Mouse (Mus musculus): ENCODE results near the gene 1700016D06Rik.
"Not testable (repeated sequence)": the region's sequence is repeated elsewhere in the genome, so short reads cannot be mapped to it uniquely, and the experiment has no call there.

The 1700016D06Rik gene

DNA sequence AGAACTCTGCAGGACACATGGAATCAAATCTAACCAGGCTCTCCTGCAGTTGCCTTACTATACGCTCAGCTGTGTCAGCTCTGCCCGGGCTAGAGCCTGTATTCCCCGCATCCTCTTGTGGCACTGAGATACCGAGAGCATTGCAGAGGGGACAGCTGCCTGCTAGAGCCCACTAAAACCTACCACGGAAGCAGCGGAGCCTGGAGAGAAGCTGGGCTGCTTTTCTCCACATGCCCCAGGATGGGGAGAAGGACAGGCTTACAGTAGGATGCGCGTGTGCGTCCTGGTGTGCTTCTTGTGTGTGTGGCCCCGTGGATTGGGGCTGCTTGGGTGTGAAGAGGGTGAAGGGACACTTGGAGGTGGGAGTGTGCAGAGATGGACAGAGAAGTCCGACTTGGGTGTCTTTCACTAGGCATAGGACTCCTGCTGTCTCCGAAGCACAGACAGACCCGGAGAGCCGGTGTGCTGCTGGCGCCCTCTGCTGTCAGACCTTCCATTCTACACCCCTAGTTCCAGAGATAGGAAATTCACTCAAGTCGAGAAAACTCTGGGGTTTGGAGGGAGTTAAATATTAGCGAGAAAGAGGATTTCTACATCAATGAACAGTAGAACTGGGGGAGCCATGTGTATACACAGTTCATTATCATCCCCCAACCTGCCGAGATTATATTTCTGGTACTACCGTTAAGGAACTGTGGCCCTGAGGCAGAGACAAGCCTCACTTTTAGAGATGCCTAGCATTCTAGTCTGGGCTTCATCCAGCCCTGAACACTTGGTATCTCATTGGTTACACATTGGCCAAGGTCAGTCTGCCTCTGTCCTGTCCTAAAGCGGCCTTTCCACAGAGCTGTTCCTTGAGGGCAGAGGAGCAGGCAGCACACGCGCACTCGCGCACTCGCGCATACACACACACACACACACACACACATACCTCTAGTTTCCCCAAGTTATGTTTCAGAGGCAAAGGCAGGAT lies 517 bp downstream of the 1700016D06Rik start:
- DNase-seq: peak; percentile 63

GRCm38 (mm10) chr8:11699442-11700001 lies 1.3 kb downstream of the 1700016D06Rik start:
- DNase-seq: no peak

- DNase-seq: no peak
These were observed 3.4 kb downstream of the 1700016D06Rik start for GRCm38 (mm10) chr8:11697467-11697866.

DNA sequence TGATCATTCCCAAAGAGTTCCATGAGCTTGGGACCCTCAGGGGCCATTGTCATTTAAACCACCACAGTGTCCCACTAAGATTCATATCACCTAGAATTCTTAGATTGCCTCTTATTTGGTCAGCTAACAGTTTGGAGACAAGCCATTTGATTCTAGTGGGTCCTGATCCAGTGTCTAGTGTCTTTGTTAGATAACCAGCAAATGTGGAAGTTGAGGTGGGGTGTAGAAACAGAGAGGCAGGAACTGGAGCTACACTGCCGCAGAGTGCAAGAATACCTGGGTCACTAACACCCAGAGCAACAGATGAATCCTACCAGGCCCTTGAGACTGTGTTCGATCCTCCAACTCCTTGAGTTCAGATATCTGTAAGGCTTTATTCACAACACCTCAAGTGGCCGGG lies 4.7 kb downstream of the 1700016D06Rik start:
- no peak for DNase-seq

GRCm38 (mm10) chr8:11693972-11694371 lies 6.9 kb downstream of the 1700016D06Rik start:
- DNase-seq: no peak

GRCm38 (mm10) chr8:11692455-11692854 lies 8.4 kb downstream of the 1700016D06Rik start:
- no peak for DNase-seq

DNA sequence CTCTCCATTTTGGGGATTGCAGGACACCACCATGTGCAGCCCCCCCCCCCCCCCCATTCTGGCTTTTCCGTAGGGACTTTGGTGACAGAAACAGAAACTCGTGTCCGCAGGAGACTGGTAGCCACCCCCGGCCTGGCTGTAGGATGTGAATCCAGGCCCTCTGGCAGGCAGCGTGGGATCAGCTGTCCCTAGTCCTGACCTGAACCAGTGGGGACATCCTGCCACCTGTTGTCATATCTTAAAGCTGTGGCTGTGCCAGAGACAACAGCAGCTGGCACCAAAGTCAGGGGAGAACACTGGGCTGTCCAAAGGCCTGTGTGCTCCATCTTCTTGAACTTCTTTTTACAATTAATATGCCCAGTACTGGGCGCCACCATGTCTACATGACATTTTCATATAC lies 9.1 kb downstream of the 1700016D06Rik start:
- no peak for DNase-seq

DNA sequence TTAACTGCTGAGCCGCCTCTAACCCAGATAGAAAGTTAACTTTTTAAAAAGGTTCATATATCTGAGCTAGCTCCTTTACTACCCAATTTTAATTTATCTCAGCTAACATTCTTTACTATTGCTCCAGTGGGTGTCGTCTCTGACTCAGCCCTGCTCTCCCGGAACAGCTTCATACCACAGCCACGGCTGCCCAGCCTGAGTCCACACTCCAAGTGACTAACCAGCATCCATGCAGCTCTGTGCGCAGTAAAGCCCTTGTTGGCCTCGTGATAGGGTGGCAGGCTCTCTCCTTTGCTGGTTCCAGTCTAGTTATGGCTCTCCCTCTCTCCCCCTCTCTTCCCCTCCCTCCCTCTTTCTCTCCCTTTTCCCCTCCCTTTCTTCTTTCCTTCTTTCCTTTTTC lies 9.6 kb downstream of the 1700016D06Rik start:
- no peak for DNase-seq

DNA sequence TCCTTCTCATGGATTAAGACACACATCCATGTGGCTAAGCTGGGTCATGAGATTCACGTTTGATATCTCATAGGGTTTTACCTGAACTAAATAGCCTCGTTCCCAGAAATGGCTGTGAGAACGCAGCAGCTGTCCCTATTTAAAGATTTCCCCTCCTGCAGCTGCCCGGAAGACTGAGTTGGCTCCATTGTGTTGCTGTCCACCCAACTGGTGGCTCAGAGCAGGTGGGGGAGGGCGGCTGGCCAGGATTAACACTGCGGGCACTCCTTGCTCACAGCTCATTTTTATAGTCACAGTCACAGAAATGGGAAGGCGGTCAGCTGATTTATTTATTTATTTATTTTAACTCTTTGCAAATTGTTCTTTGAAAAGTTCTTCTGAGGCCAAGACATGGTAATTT lies 10.9 kb downstream of the 1700016D06Rik start:
- no peak for DNase-seq

DNA sequence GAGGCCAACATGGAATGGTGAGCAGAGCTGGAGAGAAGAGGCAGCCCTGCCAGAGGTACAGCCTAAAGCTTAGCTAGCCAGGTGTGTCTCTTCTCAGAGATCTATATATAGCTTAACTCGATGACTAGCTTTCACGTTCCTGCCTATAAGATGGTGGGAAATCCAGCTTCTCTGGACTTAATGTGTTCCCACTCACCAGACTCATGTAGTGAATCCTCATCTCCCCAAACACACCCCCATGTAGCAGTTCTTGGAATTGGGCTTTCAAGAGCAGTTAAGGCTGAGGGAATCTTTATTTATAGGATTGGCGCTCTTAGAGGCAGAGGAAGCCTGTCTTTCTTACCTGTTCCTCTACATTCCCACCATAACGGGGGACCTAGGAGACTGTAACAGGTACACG lies 13.6 kb downstream of the 1700016D06Rik start:
- no peak for DNase-seq

GRCm38 (mm10) chr8:11684558-11684957 lies 16.3 kb downstream of the 1700016D06Rik start:
- no peak for DNase-seq

DNA sequence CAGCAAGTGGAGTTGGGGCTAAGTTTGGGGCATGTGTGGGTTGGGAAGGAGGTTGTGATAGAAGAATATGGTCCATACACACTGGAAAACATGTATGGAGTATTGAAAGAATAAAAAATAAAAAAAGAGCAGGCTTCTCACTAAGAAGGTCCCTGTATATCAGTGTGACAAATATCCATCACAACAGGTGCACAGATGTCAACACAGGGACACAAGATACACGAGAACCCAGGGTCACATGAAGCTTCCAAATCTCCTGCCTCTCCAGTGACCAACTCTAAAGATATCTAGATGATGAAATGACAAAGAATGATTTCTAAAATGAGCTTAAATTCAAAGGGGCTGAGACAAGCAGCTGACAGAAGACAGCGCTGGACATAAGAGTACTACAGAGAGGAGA lies 32.6 kb downstream of the 1700016D06Rik start:
- DNase-seq: no peak

GRCm38 (mm10) chr8:11666023-11666716 lies 34.7 kb downstream of the 1700016D06Rik start:
- not testable (repeated sequence) for DNase-seq

- DNase-seq: peak; percentile 27
These were observed 38.9 kb downstream of the 1700016D06Rik start for GRCm38 (mm10) chr8:11661969-11662368.

DNA sequence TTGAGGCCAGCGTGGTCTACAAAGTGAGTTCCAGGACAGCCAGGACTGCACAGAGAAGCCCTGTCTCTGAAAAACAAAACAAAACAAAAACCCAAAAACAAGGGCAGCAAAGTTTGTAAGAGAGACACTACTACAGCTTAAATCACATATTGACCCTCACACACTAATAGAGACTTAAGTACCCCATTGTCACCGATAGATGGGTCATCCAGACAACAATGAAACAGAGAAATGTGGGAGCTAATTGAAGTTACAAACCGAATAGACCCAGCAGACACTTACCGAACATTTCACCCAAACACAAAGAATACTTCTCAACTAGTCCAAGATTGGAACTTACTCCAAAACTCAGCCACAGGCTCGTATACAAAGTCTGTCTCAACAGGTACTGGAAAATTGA lies 50.8 kb downstream of the 1700016D06Rik start:
- no peak for DNase-seq

GRCm38 (mm10) chr8:11643123-11643522 lies 57.7 kb downstream of the 1700016D06Rik start:
- DNase-seq: no peak

DNA sequence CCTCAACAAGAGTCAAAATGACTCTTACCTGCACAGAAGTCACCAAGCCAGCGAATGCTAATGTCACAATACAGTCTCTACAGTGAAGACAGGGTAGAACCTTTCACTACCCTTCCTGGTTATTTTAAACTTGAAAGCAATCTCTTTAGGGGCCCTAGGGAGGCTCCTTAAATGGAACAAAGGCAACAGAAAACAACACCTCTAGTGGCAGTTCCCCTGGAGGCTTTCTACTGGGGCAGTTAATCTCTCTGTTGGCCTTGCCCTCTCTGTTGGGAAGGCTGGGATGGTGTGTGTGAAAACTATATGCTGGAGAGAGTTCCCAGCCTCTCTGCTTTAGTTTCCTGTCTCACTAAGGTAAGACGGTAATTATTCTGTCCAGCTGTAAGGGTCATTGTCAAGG lies 60.3 kb downstream of the 1700016D06Rik start:
- DNase-seq: no peak

GRCm38 (mm10) chr8:11637531-11637930 lies 63.3 kb downstream of the 1700016D06Rik start:
- DNase-seq: no peak

- peak; percentile 77 for DNase-seq
These were observed 64.4 kb downstream of the 1700016D06Rik start for GRCm38 (mm10) chr8:11636324-11637057.

- DNase-seq: peak; percentile 96
These were observed 65.2 kb downstream of the 1700016D06Rik start, which contains the start of gene Ankrd10 for GRCm38 (mm10) chr8:11635611-11636081. TSS of gene Ankrd10 (minus strand) at chr8:11635757.

DNA sequence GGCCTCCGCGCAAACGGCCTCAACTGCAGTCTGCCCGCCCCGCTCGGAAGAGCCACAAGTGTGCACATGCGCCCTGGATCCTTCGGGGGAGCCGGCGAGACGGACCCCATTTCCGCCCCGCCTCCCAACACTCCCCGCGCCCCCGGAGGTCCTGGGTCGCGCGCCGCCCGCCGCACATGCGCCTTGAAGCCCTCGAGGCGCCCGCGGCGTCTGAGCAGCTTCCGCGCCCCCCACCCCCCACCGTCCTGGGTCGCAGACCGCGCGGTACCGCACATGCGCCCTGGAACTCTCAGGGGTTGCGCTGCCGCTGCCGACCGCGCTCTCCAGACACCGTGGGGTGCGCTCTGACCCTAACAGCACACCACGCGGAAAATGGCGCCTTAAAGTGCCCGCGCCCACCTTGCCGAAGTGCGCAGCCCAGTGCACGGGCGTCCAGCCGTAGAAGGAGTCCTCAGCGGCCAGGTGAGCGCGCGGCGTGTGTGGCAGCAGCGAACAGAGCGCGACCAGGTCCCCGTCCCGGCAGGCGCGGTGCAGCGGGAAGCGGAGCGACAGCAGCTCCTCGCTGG lies 65.8 kb downstream of the 1700016D06Rik start:
- DNase-seq: peak; percentile 71

- DNase-seq: no peak
These were observed 66.4 kb downstream of the 1700016D06Rik start for GRCm38 (mm10) chr8:11634331-11635011.
